In genomic region chr8:71709134-71709799, GRCm38 (mm10) we compare ENCODE assay signal across 8 mouse cellular contexts. TPM values are rescaled to one million over a fixed set of nuclear protein-coding genes. Genes with fewer than 3 reads are reported as not detected.
A peak's percentile ranks its signal among the peaks of the same experiment; 100 is the strongest.
DNase-seq lines count a peak whose midpoint lies in the region; ATAC-seq and TF ChIP-seq lines count a peak whose summit lies in the region.

No protein-coding gene starts in this region.

- peaks cover 76% of the 10 kb centered on the region for H3K27me3 ChIP-seq in forebrain, embryonic 10.5 days (ENCODE audit: poor library complexity, severe bottlenecking)
- peaks cover 4% of the 10 kb centered on the region; the same call in 1 of the 2 replicates for H3K27me3 ChIP-seq in forebrain, embryonic 16.5 days (replicated peaks; ENCODE audit: control insufficient read depth, insufficient read depth, low read length)
- H3K27me3 ChIP-seq in testis, adult 2 months (ENCODE audit: control insufficient read depth, insufficient read depth, low read length): no peaks in the 10 kb centered on the region
- H3K27me3 ChIP-seq in liver, embryonic 14.5 days (ENCODE audit: control insufficient read depth, insufficient read depth, low read length): no peaks in the 10 kb centered on the region
- no peaks in the 10 kb centered on the region for H3K27me3 ChIP-seq in stomach, postnatal 0 days (ENCODE audit: control insufficient read depth, insufficient read depth, low read length)

- whole genome bisulfite sequencing in forebrain, embryonic 10.5 days: 34% methylated on average over 25 of the region's 25 CpGs
- 34% methylated on average over 25 of the region's 25 CpGs for WGBS in forebrain, embryonic 16.5 days
- WGBS in liver, embryonic 14.5 days (ENCODE audit: insufficient replicate concordance): 62% methylated on average over 25 of the region's 25 CpGs
- 38% methylated on average over 25 of the region's 25 CpGs for WGBS in stomach, postnatal 0 days

- no peak for TF ChIP-seq POLR2A in testis, adult 2 months (IDR thresholded peaks at IDR 0.05; ENCODE audit: control insufficient read depth, low read depth, low read length)

- no peak; the same call in 1 of the 2 replicates for ATAC-seq in forebrain, embryonic 16.5 days
- peak; percentile 10; the same call in 1 of the 2 replicates for ATAC-seq in liver, embryonic 14.5 days (ENCODE audit: insufficient read depth)
- ATAC-seq in stomach, postnatal 0 days (ENCODE audit: low FRiP score, low TSS enrichment): no peak
- ATAC-seq in CD4-positive, CD25-positive, alpha-beta regulatory T cell, adult 4 months: no peak

- DNase-seq in forebrain, embryonic 10.5 days (ENCODE audit: extremely low spot score, low spot score): no peak
- no peak for DNase-seq in testis, postnatal 10 days (ENCODE audit: low spot score)
- DNase-seq in liver, embryonic 14.5 days (ENCODE audit: low read depth in 3 of 3, low spot score in 3 of 3): no peak
- DNase-seq in stomach, postnatal 0 days (ENCODE audit: low spot score): no peak
- DNase-seq in lung, postnatal 4 days: no peak

- no peak overlapping the region for H3K4me2 ChIP-seq in forebrain, embryonic 16.5 days (ENCODE audit: low read length)
- H3K4me2 ChIP-seq in liver, embryonic 14.5 days (ENCODE audit: low read depth): no peak overlapping the region; the same call in 1 of the 2 replicates
- H3K4me2 ChIP-seq in stomach, postnatal 0 days (replicated peaks; ENCODE audit: low read depth): peak overlapping the region; percentile 35

- H3K9me3 ChIP-seq in forebrain, embryonic 10.5 days: no peaks in the 10 kb centered on the region
- H3K9me3 ChIP-seq in forebrain, embryonic 16.5 days (ENCODE audit: control insufficient read depth, low read length): no peaks in the 10 kb centered on the region
- no peaks in the 10 kb centered on the region for H3K9me3 ChIP-seq in liver, embryonic 14.5 days (ENCODE audit: control insufficient read depth, low read length)
- no peaks in the 10 kb centered on the region for H3K9me3 ChIP-seq in stomach, postnatal 0 days (ENCODE audit: control insufficient read depth, low read length)

- TF ChIP-seq EP300 in liver, embryonic 14.5 days (IDR thresholded peaks at IDR 0.05; ENCODE audit: low read depth): no peak
- TF ChIP-seq EP300 in stomach, postnatal 0 days (optimal IDR thresholded peaks at IDR 0.05): no peak

- H3K36me3 ChIP-seq in forebrain, embryonic 10.5 days (replicated peaks): 0 out of 2 replicates have a peak, but pooled peaks cover 5% of the 10 kb centered on the region
- H3K36me3 ChIP-seq in forebrain, embryonic 16.5 days (ENCODE audit: control insufficient read depth, insufficient read depth): peaks cover 7% of the 10 kb centered on the region; the same call in 1 of the 2 replicates
- no peaks in the 10 kb centered on the region for H3K36me3 ChIP-seq in testis, adult 2 months (ENCODE audit: control insufficient read depth, insufficient read depth, low read length)
- H3K36me3 ChIP-seq in liver, embryonic 14.5 days (replicated peaks; ENCODE audit: control insufficient read depth, insufficient read depth, low read depth): no peaks in the 10 kb centered on the region; the same call in 1 of the 2 replicates
- no peaks in the 10 kb centered on the region for H3K36me3 ChIP-seq in stomach, postnatal 0 days (ENCODE audit: control insufficient read depth, insufficient read depth, low read length)

- no peak overlapping the region for H3K9ac ChIP-seq in forebrain, embryonic 16.5 days (replicated peaks; ENCODE audit: low read depth, low read length)
- H3K9ac ChIP-seq in liver, embryonic 14.5 days (replicated peaks): no peak overlapping the region
- H3K9ac ChIP-seq in stomach, postnatal 0 days (ENCODE audit: low read length): no peak overlapping the region

- peaks cover 12% of the 10 kb centered on the region for H3K4me1 ChIP-seq in forebrain, embryonic 10.5 days
- H3K4me1 ChIP-seq in forebrain, embryonic 16.5 days (replicated peaks; ENCODE audit: control insufficient read depth, insufficient read depth, low read length): peaks cover 4% of the 10 kb centered on the region; the same call in 1 of the 2 replicates
- peaks cover 13% of the 10 kb centered on the region for H3K4me1 ChIP-seq in testis, adult 2 months (ENCODE audit: control insufficient read depth, insufficient read depth, low read length)
- peaks cover 0 to 4% of the 10 kb centered on the region in 2 experiments; a peak in 2 of 4 replicates for H3K4me1 ChIP-seq in liver, embryonic 14.5 days (replicated peaks; ENCODE audit: control insufficient read depth in 2 of 2, insufficient read depth in 2 of 2, low read length in 1 of 2)
- H3K4me1 ChIP-seq in stomach, postnatal 0 days (replicated peaks; ENCODE audit: control insufficient read depth, insufficient read depth): no peaks in the 10 kb centered on the region

- peak overlapping the region; percentile 32 for H3K4me3 ChIP-seq in forebrain, embryonic 10.5 days
- no peak overlapping the region for H3K4me3 ChIP-seq in forebrain, embryonic 16.5 days (replicated peaks; ENCODE audit: low read length)
- peak overlapping the region; percentile 46 for H3K4me3 ChIP-seq in testis, adult 2 months (ENCODE audit: control insufficient read depth, low read depth, low read length)
- H3K4me3 ChIP-seq in liver, embryonic 14.5 days (ENCODE audit: insufficient read depth in 1 of 2, low read depth in 2 of 2, low read length in 2 of 2): no peak overlapping the region
- peak overlapping the region; percentile 8; the same call in 1 of the 2 replicates for H3K4me3 ChIP-seq in stomach, postnatal 0 days (ENCODE audit: low read depth, low read length)

- TF ChIP-seq CTCF in testis, adult 2 months (IDR thresholded peaks at IDR 0.05; ENCODE audit: control insufficient read depth, insufficient read depth, insufficient replicate concordance, low read depth, low read length): no peak
- no peak for TF ChIP-seq CTCF in liver, embryonic 14.5 days (IDR thresholded peaks at IDR 0.05; ENCODE audit: low read depth)
- TF ChIP-seq CTCF in stomach, postnatal 0 days (IDR thresholded peaks at IDR 0.05; ENCODE audit: low read depth): no peak

- H3K27ac ChIP-seq in forebrain, embryonic 10.5 days: no peak overlapping the region
- H3K27ac ChIP-seq in forebrain, embryonic 16.5 days (ENCODE audit: low read length): no peak overlapping the region
- H3K27ac ChIP-seq in testis, adult 2 months (ENCODE audit: control insufficient read depth, insufficient read depth, low read depth, low read length): no peak overlapping the region
- no peak overlapping the region for H3K27ac ChIP-seq in liver, embryonic 14.5 days
- H3K27ac ChIP-seq in stomach, postnatal 0 days (replicated peaks): no peak overlapping the region

RNA-seq across cellular contexts. Expression of gene B3gnt3, which starts 7.7 kb away (rescaled TPM):
- polyA plus RNA-seq in forebrain, embryonic 10.5 days (2016; fragmentation: Nextera tagmentation; extraction: Ambion mirVana): 0.41 and 0.69 TPM in 2 replicates
- polyA plus RNA-seq in forebrain, embryonic 16.5 days (2015; fragmentation: Nextera tagmentation; extraction: Ambion mirVana): 0.58 and 0.68 TPM in 2 replicates
- polyA plus RNA-seq in testis, adult 2 months (2012; rRNA removed): 0.17 and 0.23 TPM in 2 replicates
- 2.2 and 2.5 TPM in 2 replicates for polyA plus RNA-seq in liver, embryonic 14.5 days (2012; rRNA removed)
- polyA plus RNA-seq in liver, embryonic 14.5 days (2014; fragmentation: Nextera tagmentation; extraction: Ambion mirVana): 1.8 and 2.0 TPM in 2 replicates
- 35.9 and 36.9 TPM in 2 replicates for polyA plus RNA-seq in stomach, postnatal 0 days (2015; fragmentation: Nextera tagmentation; extraction: Ambion mirVana)
- 1 to 10 TPM; 3.4 to 6.5 TPM for polyA plus RNA-seq in CD4-positive, CD25-positive, alpha-beta regulatory T cell, adult 4 months (2017; shearing (Covaris generic))

RNA-seq across cellular contexts. Expression of gene Fcho1, which starts 16.2 kb away (rescaled TPM):
- polyA plus RNA-seq in forebrain, embryonic 10.5 days (2016; fragmentation: Nextera tagmentation; extraction: Ambion mirVana): 12.6 and 13.2 TPM in 2 replicates
- polyA plus RNA-seq in forebrain, embryonic 16.5 days (2015; fragmentation: Nextera tagmentation; extraction: Ambion mirVana): 72.4 and 100 TPM in 2 replicates
- polyA plus RNA-seq in testis, adult 2 months (2012; rRNA removed): 2.2 and 2.9 TPM in 2 replicates
- 24.1 and 24.6 TPM in 2 replicates for polyA plus RNA-seq in liver, embryonic 14.5 days (2012; rRNA removed)
- 14.7 and 18.6 TPM in 2 replicates for polyA plus RNA-seq in liver, embryonic 14.5 days (2014; fragmentation: Nextera tagmentation; extraction: Ambion mirVana)
- polyA plus RNA-seq in stomach, postnatal 0 days (2015; fragmentation: Nextera tagmentation; extraction: Ambion mirVana): 4.8 and 5.9 TPM in 2 replicates
- 10 to 100 TPM; 40.4 to 46.7 TPM for polyA plus RNA-seq in CD4-positive, CD25-positive, alpha-beta regulatory T cell, adult 4 months (2017; shearing (Covaris generic))

RNA-seq across cellular contexts. Expression of gene Insl3, which starts 20.3 kb away (rescaled TPM):
- polyA plus RNA-seq in forebrain, embryonic 10.5 days (2016; fragmentation: Nextera tagmentation; extraction: Ambion mirVana): 0.26 TPM in 1 of 2 replicates, not detected in the other
- polyA plus RNA-seq in forebrain, embryonic 16.5 days (2015; fragmentation: Nextera tagmentation; extraction: Ambion mirVana): not detected in 2 replicates
- 4,712 and 6,097 TPM in 2 replicates for polyA plus RNA-seq in testis, adult 2 months (2012; rRNA removed)
- 0.48 and 0.73 TPM in 2 replicates for polyA plus RNA-seq in liver, embryonic 14.5 days (2012; rRNA removed)
- 1.2 and 1.5 TPM in 2 replicates for polyA plus RNA-seq in liver, embryonic 14.5 days (2014; fragmentation: Nextera tagmentation; extraction: Ambion mirVana)
- polyA plus RNA-seq in stomach, postnatal 0 days (2015; fragmentation: Nextera tagmentation; extraction: Ambion mirVana): 1.9 and 2.6 TPM in 2 replicates
- 10 to 100 TPM; 15.1 to 24.5 TPM for polyA plus RNA-seq in CD4-positive, CD25-positive, alpha-beta regulatory T cell, adult 4 months (2017; shearing (Covaris generic))

RNA-seq across cellular contexts. Expression of gene Jak3, which starts 33.2 kb away (rescaled TPM):
- 2.5 and 3.0 TPM in 2 replicates for polyA plus RNA-seq in forebrain, embryonic 10.5 days (2016; fragmentation: Nextera tagmentation; extraction: Ambion mirVana)
- 3.4 and 4.1 TPM in 2 replicates for polyA plus RNA-seq in forebrain, embryonic 16.5 days (2015; fragmentation: Nextera tagmentation; extraction: Ambion mirVana)
- 6.6 and 8.4 TPM in 2 replicates for polyA plus RNA-seq in testis, adult 2 months (2012; rRNA removed)
- 3.8 and 4.0 TPM in 2 replicates for polyA plus RNA-seq in liver, embryonic 14.5 days (2012; rRNA removed)
- 3.0 and 3.1 TPM in 2 replicates for polyA plus RNA-seq in liver, embryonic 14.5 days (2014; fragmentation: Nextera tagmentation; extraction: Ambion mirVana)
- 4.6 and 5.4 TPM in 2 replicates for polyA plus RNA-seq in stomach, postnatal 0 days (2015; fragmentation: Nextera tagmentation; extraction: Ambion mirVana)
- 10 to 100 TPM; 21.2 TPM for polyA plus RNA-seq in CD4-positive, CD25-positive, alpha-beta regulatory T cell, adult 4 months (2017; shearing (Covaris generic))

RNA-seq across cellular contexts. Expression of gene Unc13a, which starts 37.7 kb away (rescaled TPM):
- 2.9 and 3.3 TPM in 2 replicates for polyA plus RNA-seq in forebrain, embryonic 10.5 days (2016; fragmentation: Nextera tagmentation; extraction: Ambion mirVana)
- polyA plus RNA-seq in forebrain, embryonic 16.5 days (2015; fragmentation: Nextera tagmentation; extraction: Ambion mirVana): 23.1 and 33.6 TPM in 2 replicates
- polyA plus RNA-seq in testis, adult 2 months (2012; rRNA removed): 0.28 and 0.33 TPM in 2 replicates
- 0.13 and 0.15 TPM in 2 replicates for polyA plus RNA-seq in liver, embryonic 14.5 days (2012; rRNA removed)
- 0.18 and 0.34 TPM in 2 replicates for polyA plus RNA-seq in liver, embryonic 14.5 days (2014; fragmentation: Nextera tagmentation; extraction: Ambion mirVana)
- polyA plus RNA-seq in stomach, postnatal 0 days (2015; fragmentation: Nextera tagmentation; extraction: Ambion mirVana): 0.46 and 0.52 TPM in 2 replicates
- under 1 TPM; 0.47 to 0.50 TPM for polyA plus RNA-seq in CD4-positive, CD25-positive, alpha-beta regulatory T cell, adult 4 months (2017; shearing (Covaris generic))

Comparison
In these comparisons a context has a peak if more than half of its experiments do, and no peak if none do; other contexts are left out.
1. H3K4me3 ChIP-seq: peak in forebrain, embryonic 10.5 days (single experiment), testis, adult 2 months (single experiment) and stomach, postnatal 0 days (single experiment); none in forebrain, embryonic 16.5 days (single experiment) and liver, embryonic 14.5 days (0 of 2).
2. RNA of gene Insl3, which starts 20.3 kb away (polyA plus RNA-seq): 4,712 to 6,097 TPM in testis, adult 2 months; 15.1 to 24.5 TPM in CD4-positive, CD25-positive, alpha-beta regulatory T cell, adult 4 months, 1.9 to 2.6 TPM in stomach, postnatal 0 days, 0.48 to 1.5 TPM in liver, embryonic 14.5 days, not detected in forebrain, embryonic 16.5 days and 0.26 TPM in forebrain, embryonic 10.5 days; every median in the first group is over 100 times any median in the second.